Mouse (Mus musculus): ENCODE data around the gene F5. TPM values are rescaled to one million over a fixed set of nuclear protein-coding genes. Genes with fewer than 3 reads are reported as not detected.
"Not testable (repeated sequence)": the region's sequence is repeated elsewhere in the genome, so short reads cannot be mapped to it uniquely, and the experiment has no call there.

Gene F5
- total RNA-seq, 2 experiments from 2014 or later, result 0.12 to 0.28 TPM

GRCm38 (mm10) chr1:164220261-164220660 is 68.6 kb downstream of the F5 start:
- no peak for DNase-seq
- intact Hi-C loops (cut with DNase I), result no loop called here

DNA sequence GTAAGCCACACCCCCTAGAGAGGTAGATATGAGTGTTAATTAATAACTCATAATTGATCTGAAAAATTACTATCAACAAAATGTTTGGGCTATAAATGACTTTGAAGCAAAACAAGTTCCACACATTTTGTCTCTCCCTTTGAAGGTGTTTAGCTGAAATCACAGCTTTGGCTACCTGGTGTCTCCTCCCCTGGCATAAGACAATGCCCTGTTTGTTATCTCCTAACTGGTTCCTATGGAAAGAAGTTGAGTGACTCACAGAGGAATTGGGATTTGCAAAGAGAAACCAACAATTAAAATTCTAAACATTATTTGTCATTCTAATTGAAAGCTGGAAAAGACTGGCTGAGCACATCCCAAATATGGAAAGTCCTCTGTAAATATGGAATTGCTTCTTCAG is 71.5 kb downstream of the F5 start:
- intact Hi-C loops (cut with DNase I), result no loop called here

GRCm38 (mm10) chr1:164231937-164232570 is 80.4 kb downstream of the F5 start:
- DNase-seq; intact Hi-C loops (cut with DNase I): not testable (repeated sequence)

More for the DNA sequence above, 71.5 kb downstream of the F5 start:
- DNase-seq, result no peak

DNA sequence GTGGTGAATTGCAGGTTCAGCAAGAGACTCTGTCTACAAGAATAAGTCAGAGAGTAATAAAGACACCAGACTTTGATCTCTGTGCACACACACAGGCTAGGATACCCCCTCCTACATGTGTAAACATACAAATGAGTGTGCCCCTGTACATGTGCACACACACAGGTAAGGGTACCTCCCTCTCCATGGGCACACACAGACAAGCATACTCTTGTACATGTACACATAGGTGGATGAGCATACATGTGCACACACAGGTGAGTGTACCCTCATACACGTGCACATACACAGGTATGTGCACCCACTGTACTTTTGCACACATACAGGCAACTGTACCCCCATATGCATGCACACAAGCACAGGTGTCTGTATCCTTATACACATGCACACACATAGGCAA is 81.8 kb downstream of the F5 start:
- DNase-seq, result no peak
- intact Hi-C loops (cut with DNase I), result no loop called here

DNA sequence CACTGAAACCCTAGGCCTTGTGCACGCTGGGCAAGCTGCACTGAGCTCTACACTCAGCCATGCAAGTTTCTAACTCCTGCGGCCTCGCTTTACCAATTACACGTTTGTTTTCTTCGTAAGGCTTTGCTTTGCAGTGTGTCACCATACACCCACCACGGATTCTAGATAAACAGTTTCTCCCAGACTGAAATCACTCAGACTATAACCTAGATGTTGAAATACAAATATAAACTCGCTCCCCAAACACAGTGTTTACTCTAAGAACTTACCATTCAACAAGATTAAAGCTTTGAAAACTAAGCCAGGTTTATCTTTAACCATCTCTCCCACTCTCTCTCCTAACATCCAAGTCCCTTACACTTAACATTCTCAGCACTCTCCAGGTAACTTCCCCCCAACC is 83.4 kb downstream of the F5 start:
- no peak for DNase-seq
- intact Hi-C loops (cut with DNase I), result no loop called here

DNA sequence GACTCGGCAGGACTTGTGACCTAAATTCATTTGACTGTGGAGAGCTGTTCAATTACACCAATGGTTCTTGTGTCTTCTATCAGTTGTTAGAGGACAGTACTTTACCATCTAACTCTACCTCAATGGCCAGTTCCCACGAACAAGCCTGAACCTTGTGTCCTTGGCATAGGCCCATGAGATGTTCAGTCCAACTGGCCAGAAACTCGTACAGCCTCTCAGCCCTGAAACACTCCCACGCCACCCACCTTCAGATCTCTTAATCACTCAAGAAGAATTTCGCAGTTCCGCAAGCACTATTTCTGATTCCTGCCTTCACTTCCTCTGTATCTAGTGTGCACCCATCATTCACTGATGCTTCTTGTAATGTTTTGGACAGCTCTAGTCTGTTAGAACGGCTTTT is 84.4 kb downstream of the F5 start:
- intact Hi-C loops (cut with DNase I), result no loop called here
- peak in 1 of 2 experiments; percentile 36 for DNase-seq

- intact Hi-C loops (cut with DNase I), result no loop called here
- DNase-seq, result no peak
Observed at GRCm38 (mm10) chr1:164241494-164241893, 89.9 kb downstream of the F5 start.

DNA sequence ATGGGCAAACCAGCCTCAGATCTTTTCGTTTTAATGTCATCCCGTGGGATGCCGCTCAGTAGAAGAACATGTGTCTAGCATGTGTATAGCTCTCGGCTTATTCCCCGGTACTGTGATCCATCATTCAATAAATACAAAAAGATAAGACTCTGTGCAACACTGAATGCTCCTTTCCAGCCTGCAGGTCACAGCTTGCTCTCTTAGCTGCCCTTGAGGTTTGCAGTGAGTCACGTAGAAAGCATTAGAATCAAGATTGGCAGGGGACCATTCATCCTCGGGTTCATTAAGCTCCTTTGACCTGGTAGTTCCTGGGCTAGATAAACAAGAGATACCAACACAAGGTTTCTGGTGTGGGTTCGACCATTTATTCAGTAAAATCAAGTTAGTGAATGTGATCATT is 91.2 kb downstream of the F5 start:
- intact Hi-C loops (cut with DNase I), result no loop called here

GRCm38 (mm10) chr1:164247442-164247841 is 95.8 kb downstream of the F5 start:
- no peak for DNase-seq
- intact Hi-C loops (cut with DNase I), result no loop called here

More for the DNA sequence above, 91.2 kb downstream of the F5 start:
- no peak for DNase-seq

DNA sequence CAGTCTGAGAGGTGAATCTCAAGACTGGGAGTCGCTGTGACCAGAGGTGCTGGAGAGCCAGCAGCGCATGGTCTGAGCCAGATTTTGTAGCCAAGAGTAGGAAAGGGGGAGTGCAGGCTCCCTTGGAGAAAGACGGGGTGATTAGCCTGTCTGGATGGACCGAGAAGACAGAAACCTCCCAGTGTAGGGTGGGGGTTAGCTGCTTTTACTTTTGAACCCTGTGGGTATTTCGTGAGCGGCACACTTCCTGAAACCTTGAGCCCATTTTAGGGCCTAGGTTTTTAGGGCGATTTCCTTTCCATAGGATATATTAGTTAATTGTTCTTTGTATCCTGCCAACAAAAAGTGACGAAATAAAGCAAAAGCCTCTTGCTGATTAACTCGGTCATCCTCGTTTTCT is 96.3 kb downstream of the F5 start:
- peak in 1 of 2 experiments; percentile 10 for DNase-seq
- intact Hi-C loops (cut with DNase I), result no loop called here

GRCm38 (mm10) chr1:164248465-164249331 is 97.1 kb downstream of the F5 start, which contains the start of gene Slc19a2:
Gene Slc19a2, plus strand, starts transcription at chr1:164249046.
- intact Hi-C loops (cut with DNase I), result no loop called here
- peak; percentile 97 to 99 for DNase-seq

- DNase-seq, result peak in 1 of 2 experiments; percentile 8
- intact Hi-C loops (cut with DNase I), result no loop called here
Observed at GRCm38 (mm10) chr1:164249332-164249711, 97.7 kb downstream of the F5 start.

DNA sequence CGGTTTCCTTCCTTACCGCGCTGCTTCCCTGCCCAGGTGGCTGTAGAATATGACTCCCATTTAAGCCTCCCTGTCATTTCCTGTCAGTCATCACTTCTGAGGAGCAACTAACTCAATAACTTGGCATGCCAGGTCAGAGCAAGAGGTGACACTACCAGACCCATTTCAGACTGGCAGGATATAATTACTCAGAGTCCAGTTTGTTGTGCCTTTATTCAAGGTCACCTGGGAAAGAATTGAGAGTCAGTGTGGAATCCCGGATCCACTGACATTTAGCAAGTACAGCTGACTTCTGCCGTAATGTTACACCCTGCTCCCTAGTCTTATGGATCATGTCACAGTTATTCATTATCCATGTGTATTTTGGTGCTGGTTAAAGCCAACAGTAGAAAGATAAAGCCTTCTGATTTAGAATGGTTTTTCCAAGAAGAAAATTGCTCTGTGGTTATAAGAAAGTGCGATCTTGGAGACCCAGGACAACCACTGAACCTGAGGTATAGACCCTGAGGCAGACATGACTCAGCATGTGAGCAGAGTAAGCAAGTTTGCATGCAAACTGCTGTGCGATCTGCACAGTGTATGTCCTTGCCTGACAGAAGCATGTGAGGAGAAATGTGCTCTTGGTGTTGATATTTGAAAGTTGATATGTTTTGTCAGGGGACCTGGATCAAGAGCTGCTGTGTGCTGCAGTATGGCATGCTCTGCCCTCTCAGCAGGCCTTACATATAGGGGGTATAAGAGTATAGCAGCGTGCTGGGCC is 98.9 kb downstream of the F5 start:
- intact Hi-C loops (cut with DNase I), result loop anchor here (5.0 kb wide), 1 partner anchor 57 kb away; the partner anchor contains the start of gene Blzf1
- DNase-seq, result no peak

GRCm38 (mm10) chr1:164251438-164251837 is 99.8 kb downstream of the F5 start:
- intact Hi-C loops (cut with DNase I), result loop anchor here (5.0 kb wide), 1 partner anchor 56 kb away; the partner anchor contains the start of gene Blzf1
- no peak for DNase-seq

DNA sequence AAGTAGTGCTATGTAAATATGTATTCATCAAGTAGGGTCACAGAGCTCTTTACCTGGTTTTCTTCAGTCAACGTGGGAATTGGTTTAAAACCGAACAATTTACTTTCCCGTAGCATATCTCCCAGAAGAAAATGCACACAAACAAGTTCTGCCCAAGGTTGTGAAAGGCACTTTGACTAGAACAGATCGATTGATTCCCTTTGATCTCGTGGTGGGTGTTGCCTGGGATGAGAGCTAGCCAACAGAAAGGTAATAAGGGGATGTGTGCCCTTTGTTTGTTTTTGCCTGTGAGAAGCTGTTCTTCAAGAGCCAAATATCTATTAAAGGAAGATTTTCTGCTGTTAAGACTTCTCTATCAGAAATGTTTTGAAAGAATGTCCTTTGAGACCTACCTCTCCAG is 100.9 kb downstream of the F5 start:
- intact Hi-C loops (cut with DNase I), result loop anchor here (5.0 kb wide), 1 partner anchor 55 kb away; the partner anchor contains the start of gene Blzf1
- DNase-seq, result no peak

GRCm38 (mm10) chr1:164254836-164255235 is 103.2 kb downstream of the F5 start:
- DNase-seq, result no peak
- intact Hi-C loops (cut with DNase I), result loop anchor here (5.0 kb wide), 1 partner anchor 52 kb away; the partner anchor contains the start of gene Blzf1

GRCm38 (mm10) chr1:164260171-164261028 is 108.8 kb downstream of the F5 start:
- intact Hi-C loops (cut with DNase I), result no loop called here
- DNase-seq, result no peak

GRCm38 (mm10) chr1:164261553-164261952 is 109.9 kb downstream of the F5 start:
- peak in 1 of 2 experiments; percentile 5 for DNase-seq
- intact Hi-C loops (cut with DNase I), result no loop called here

All from gastrocnemius, postnatal 36 days (tissue).